Mouse (Mus musculus) MEL (cell line): ENCODE measurements around the gene Megf8. TPM values are rescaled to one million over a fixed set of nuclear protein-coding genes. Genes with fewer than 3 reads are reported as not detected.
"Not testable (repeated sequence)": the region's sequence is repeated elsewhere in the genome, so short reads cannot be mapped to it uniquely, and the experiment has no call there.

ENCODE experiments used
- DNase-seq: peaks from one replicate; pipeline ENCODE4 v3.0.0; 2011; ENCODE audit warnings: low read depth, low spot score
- H3K27ac ChIP-seq: 2 replicates; pipeline ENCODE4 v1.5.1; 2012; ENCODE audit warnings: low read depth, mild to moderate bottlenecking, control low read depth, low read length, moderate library complexity; ENCODE audit not compliant: control insufficient read depth
- H3K27me3 ChIP-seq, 2 experiments: fragments of 150-350 bp in 1 of 2; sonication (generic) in 1 of 2; 2 replicates each; pipeline ENCODE4 v1.6.1; 2012; ENCODE audit warnings: low read length in 2 of 2, mild to moderate bottlenecking in 2 of 2, improper control_type of control experiment in 1 of 2, moderate library complexity in 1 of 2; ENCODE audit not compliant: insufficient read depth in 2 of 2, control insufficient read depth in 1 of 2
- H3K36me3 ChIP-seq, 2 experiments: 2 replicates each; pipeline ENCODE4 v1.6.1; 2012 to 2014; ENCODE audit warnings: low read length in 2 of 2, improper control_type of control experiment in 1 of 2, inconsistent platforms in 1 of 2, mild to moderate bottlenecking in 1 of 2; ENCODE audit not compliant: insufficient read depth in 2 of 2, control insufficient read depth in 1 of 2
- H3K4me1 ChIP-seq, 2 experiments: fragments of 150-350 bp in 1 of 2; sonication (generic) in 1 of 2; 2 replicates each; pipeline ENCODE4 v1.6.1; 2012; ENCODE audit warnings: low read length in 2 of 2, improper control_type of control experiment in 1 of 2, mild to moderate bottlenecking in 1 of 2; ENCODE audit not compliant: insufficient read depth in 2 of 2, control insufficient read depth in 1 of 2
- H3K4me3 ChIP-seq, 2 experiments: fragments of 150-350 bp in 1 of 2; sonication (generic) in 1 of 2; 2 replicates each; pipeline ENCODE4 v1.5.1; 2012; ENCODE audit warnings: low read depth in 2 of 2, low read length in 2 of 2, mild to moderate bottlenecking in 2 of 2, moderate library complexity in 2 of 2, control low read depth in 1 of 2, improper control_type of control experiment in 1 of 2; ENCODE audit not compliant: control insufficient read depth in 1 of 2, insufficient read depth in 1 of 2
- H3K79me2 ChIP-seq: 2 replicates; pipeline ENCODE4 v1.6.1; 2012; ENCODE audit warnings: mild to moderate bottlenecking, low read length, moderate library complexity; ENCODE audit not compliant: control insufficient read depth, poor library complexity, insufficient read depth
- H3K9ac ChIP-seq: 2 replicates; pipeline ENCODE4 v1.6.1; 2012; ENCODE audit warnings: low read depth, mild to moderate bottlenecking, control low read depth, low read length, moderate library complexity; ENCODE audit not compliant: control insufficient read depth, poor library complexity, severe bottlenecking
- H3K9me3 ChIP-seq: fragments of 150-350 bp; sonication (generic); replicated peaks from 2 replicates; pipeline ENCODE4 v1.6.1; 2012; ENCODE audit warnings: mild to moderate bottlenecking, low read length, improper control_type of control experiment, moderate library complexity; ENCODE audit not compliant: insufficient read depth
- CHD1 ChIP-seq: IDR thresholded peaks from 2 replicates; pipeline ENCODE4 v1.6.1; 2012; ENCODE audit warnings: low read depth, mild to moderate bottlenecking, inconsistent platforms, low read length, improper control_type of control experiment
- CHD2 ChIP-seq: IDR thresholded peaks from 2 replicates; pipeline ENCODE4 v1.6.1; 2011; ENCODE audit warnings: low read length, improper control_type of control experiment
- EP300 ChIP-seq, 2 experiments: IDR thresholded peaks; 2 replicates each; pipeline ENCODE4 v1.6.1; 2011; ENCODE audit warnings: improper control_type of control experiment in 2 of 2, low read length in 2 of 2, low read depth in 1 of 2, mild to moderate bottlenecking in 1 of 2
- ETS1 ChIP-seq: IDR thresholded peaks from 2 replicates; pipeline ENCODE4 v1.6.1; 2012; ENCODE audit warnings: low read depth, mild to moderate bottlenecking, inconsistent platforms, low read length, improper control_type of control experiment, moderate library complexity
- GABPA ChIP-seq: IDR thresholded peaks from 2 replicates; pipeline ENCODE4 v1.6.1; 2012; ENCODE audit warnings: low read depth, mild to moderate bottlenecking, inconsistent platforms, low read length, improper control_type of control experiment, moderate library complexity
- HCFC1 ChIP-seq: IDR thresholded peaks from 2 replicates; pipeline ENCODE4 v1.6.1; 2012; ENCODE audit warnings: low read depth, mild to moderate bottlenecking, inconsistent platforms, low read length, improper control_type of control experiment, moderate library complexity
- JUND ChIP-seq: IDR thresholded peaks from 2 replicates; pipeline ENCODE4 v1.6.1; 2011; ENCODE audit warnings: low read depth, mild to moderate bottlenecking, improper control_type of control experiment, low read length
- MAFK ChIP-seq: IDR thresholded peaks from 2 replicates; pipeline ENCODE4 v1.6.1; 2011; ENCODE audit warnings: low read depth, mild to moderate bottlenecking, low read length, improper control_type of control experiment, borderline replicate concordance
- MAX ChIP-seq: IDR thresholded peaks from 2 replicates; pipeline ENCODE4 v1.6.1; 2011; ENCODE audit warnings: low read length, improper control_type of control experiment
- MAZ ChIP-seq: IDR thresholded peaks from 2 replicates; pipeline ENCODE4 v1.6.1; 2012; ENCODE audit warnings: low read depth, mild to moderate bottlenecking, inconsistent platforms, low read length, improper control_type of control experiment
- MXI1 ChIP-seq: IDR thresholded peaks from 2 replicates; pipeline ENCODE4 v1.6.1; 2011; ENCODE audit warnings: mild to moderate bottlenecking, low read depth, low read length, improper control_type of control experiment
- MYC ChIP-seq: IDR thresholded peaks from 2 replicates; pipeline ENCODE4 v1.6.1; 2011; ENCODE audit warnings: low read depth, mild to moderate bottlenecking, low read length, improper control_type of control experiment, moderate library complexity
- NRF1 ChIP-seq: IDR thresholded peaks from 2 replicates; pipeline ENCODE4 v1.6.1; 2014; ENCODE audit warnings: low read depth, mild to moderate bottlenecking, inconsistent platforms, low read length, improper control_type of control experiment, moderate library complexity; ENCODE audit not compliant: poor library complexity, insufficient read depth, severe bottlenecking
- SIN3A ChIP-seq: IDR thresholded peaks from 2 replicates; pipeline ENCODE4 v1.6.1; 2012; ENCODE audit warnings: low read length, improper control_type of control experiment, inconsistent platforms
- TAL1 ChIP-seq: IDR thresholded peaks from 2 replicates; pipeline ENCODE4 v1.6.1; 2012; ENCODE audit warnings: mild to moderate bottlenecking, inconsistent platforms, low read length, moderate library complexity, mixed read lengths
- UBTF ChIP-seq: IDR thresholded peaks from 2 replicates; pipeline ENCODE4 v1.6.1; 2012; ENCODE audit warnings: low read depth, mild to moderate bottlenecking, inconsistent platforms, low read length, improper control_type of control experiment, moderate library complexity, borderline replicate concordance; ENCODE audit not compliant: insufficient read depth
- USF1 ChIP-seq: IDR thresholded peaks from 2 replicates; pipeline ENCODE4 v1.6.1; 2014; ENCODE audit warnings: low read depth, mild to moderate bottlenecking, inconsistent platforms, low read length, improper control_type of control experiment, moderate library complexity
- ZC3H11A ChIP-seq: IDR thresholded peaks from 2 replicates; pipeline ENCODE4 v1.6.1; 2012; ENCODE audit warnings: low read depth, mild to moderate bottlenecking, inconsistent platforms, low read length, improper control_type of control experiment
- ZMIZ1 ChIP-seq: IDR thresholded peaks from 2 replicates; pipeline ENCODE4 v1.6.1; 2012; ENCODE audit warnings: low read depth, mild to moderate bottlenecking, inconsistent platforms, low read length, improper control_type of control experiment, moderate library complexity
- ZNF384 ChIP-seq: IDR thresholded peaks from 2 replicates; pipeline ENCODE4 v1.6.1; 2012; ENCODE audit warnings: low read depth, mild to moderate bottlenecking, inconsistent platforms, low read length, improper control_type of control experiment
- polyA plus RNA-seq, 2 experiments: library from polyadenylated mRNA; stranded (reverse) in 1 of 2; unstranded in 1 of 2; fragments of >175 nt in 1 of 2; fragments of >200 nt in 1 of 2; gene quantifications; 2 replicates each; pipeline versions ENCODE4 v1.2.1 to v1.2.4; 2012; ENCODE audit warnings: low replicate concordance in 2 of 2, low read depth in 1 of 2; ENCODE audit not compliant: insufficient read length in 2 of 2, insufficient read depth in 1 of 2, missing spikeins in 1 of 2
- total RNA-seq: library from RNA; depleted of rRNA; stranded (reverse); fragments of 300-350 nt; gene quantifications from 2 replicates; pipeline ENCODE4 v1.2.3, GENCODE M21; 2012

Megf8 gene
- total and polyA plus RNA-seq, 3 experiments, result 12.7 to 22.0 TPM; not detected in 1

DNA sequence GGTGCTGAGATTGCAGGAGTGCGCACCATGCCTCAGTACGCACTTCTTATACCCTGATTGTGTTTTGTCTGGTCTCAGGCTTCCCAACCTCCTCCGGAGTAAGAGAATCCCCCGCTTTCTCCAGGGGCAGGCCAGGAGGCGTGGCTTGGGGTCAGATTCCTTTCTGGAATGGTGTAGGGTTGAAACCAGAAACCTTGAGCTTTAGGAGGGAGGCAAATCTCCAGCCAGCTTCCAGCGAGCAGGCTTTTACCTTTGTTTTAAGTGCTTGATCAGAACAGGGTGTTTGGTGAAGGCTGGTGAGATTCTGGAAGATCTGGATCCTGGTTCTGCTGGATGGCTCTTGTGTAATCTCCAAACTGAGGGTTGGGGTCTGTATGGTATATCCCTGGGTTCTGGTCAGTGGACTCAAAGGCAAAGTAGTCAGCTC lies 5.1 kb downstream of the Megf8 start:
- no peak overlapping the region for H3K27ac ChIP-seq

GRCm38 (mm10) chr7:25323219-25323618 lies 6.3 kb downstream of the Megf8 start:
- H3K27ac ChIP-seq, result no peak overlapping the region
- no peaks in the 10 kb centered on the region for H3K27me3 ChIP-seq
- no peaks in the 10 kb centered on the region; the same call in none of the 2 replicates for H3K79me2 ChIP-seq
- H3K9ac ChIP-seq, result no peak overlapping the region
- no peak for TF ChIP-seq MAZ
- no peak for TF ChIP-seq GABPA
- no peak for TF ChIP-seq NRF1
- no peak for TF ChIP-seq JUND
- no peak for TF ChIP-seq UBTF
- TF ChIP-seq CHD2, result no peak
- TF ChIP-seq MAFK, result no peak
- no peak for TF ChIP-seq TAL1
- no peak for TF ChIP-seq MAX
- no peak for TF ChIP-seq ZNF384
- TF ChIP-seq MXI1, result no peak
- TF ChIP-seq SIN3A, result no peak
- TF ChIP-seq CHD1, result no peak
- TF ChIP-seq ZMIZ1, result no peak
- no peak for TF ChIP-seq EP300 (IDR thresholded peaks at IDR 0.05; ENCODE audit: low read depth in 1 of 2, low read length in 2 of 2)
- TF ChIP-seq USF1, result no peak
- TF ChIP-seq MYC, result no peak
- TF ChIP-seq ZC3H11A, result no peak
- no peak for TF ChIP-seq HCFC1
- H3K9me3 ChIP-seq, result no peaks in the 10 kb centered on the region
- H3K4me3 ChIP-seq, result no peak overlapping the region
- H3K4me1 ChIP-seq, result no peaks in the 10 kb centered on the region
- DNase-seq, result no peak
- H3K36me3 ChIP-seq, result no peaks in the 10 kb centered on the region

More for the DNA sequence above, 5.1 kb downstream of the Megf8 start:
- Histone ChIP-seq H3K4me1 (0 out of 4 replicates have a peak, but pooled peaks cover 0 to 6% of the 10 kb centered on the region in 2 experiments), H3K36me3 (peaks cover 0 to 3% of the 10 kb centered on the region in 2 experiments; a peak in 2 of 4 replicates), H3K27me3 (no peaks in the 10 kb centered on the region), H3K9ac (no peak overlapping the region), H3K9me3 (no peaks in the 10 kb centered on the region), H3K4me3 (no peak overlapping the region), H3K79me2 (peaks cover 6% of the 10 kb centered on the region)
- TF ChIP-seq ZNF384 (no peak), JUND (no peak), CHD2 (no peak), ETS1 (no peak)
- no peak for DNase-seq

GRCm38 (mm10) chr7:25325431-25325830 lies 8.5 kb downstream of the Megf8 start:
- not testable (repeated sequence) for H3K27ac ChIP-seq, DNase-seq, H3K79me2 ChIP-seq, H3K4me3 ChIP-seq, H3K9ac ChIP-seq, H3K36me3 ChIP-seq, H3K9me3 ChIP-seq, H3K27me3 ChIP-seq, H3K4me1 ChIP-seq
